Mouse (Mus musculus) lung, adult 2 months (tissue): ENCODE data around the gene Tceanc2. TPM values are rescaled to one million over a fixed set of nuclear protein-coding genes. Genes with fewer than 3 reads are reported as not detected.

Experiments
- DNase-seq: peaks from one replicate; pipeline ENCODE4 v3.0.0; 2022
- H3K4me1 ChIP-seq: fragments of 200-500 bp; 2 replicates; pipeline ENCODE4 v1.6.1; 2011; ENCODE audit warnings: low read length; ENCODE audit not compliant: control insufficient read depth, insufficient read depth
- H3K4me3 ChIP-seq: fragments of 200-500 bp; replicated peaks from 2 replicates; pipeline ENCODE3; 2011; ENCODE audit warnings: low read depth, mild to moderate bottlenecking, control low read depth, low read length; ENCODE audit errors: extremely low read depth
- CTCF ChIP-seq: fragments of 200-500 bp; IDR thresholded peaks from 2 replicates; pipeline ENCODE4 v1.5.1; 2011; ENCODE audit warnings: mild to moderate bottlenecking, low read length, control low read depth; ENCODE audit not compliant: insufficient read depth
- POLR2A ChIP-seq: fragments of 200-500 bp; IDR thresholded peaks from 2 replicates; pipeline ENCODE4 v1.6.1; 2011; ENCODE audit warnings: low read depth, mild to moderate bottlenecking, control low read depth, low read length, borderline replicate concordance; ENCODE audit errors: extremely low read depth
- WGBS: fragments of 180-500 bp; shearing (Covaris S2); methylation state at CpG from one replicate; pipeline ENCODE4 v1.1.7; 2018; 5-methylcytosine and 5-hydroxymethylcytosine counted together
- polyA plus RNA-seq: library from polyadenylated mRNA; depleted of rRNA; stranded (reverse); fragments of >200 nt; gene quantifications from 2 replicates; pipeline ENCODE4 v1.2.3, GENCODE M21; 2012

Tceanc2 gene
- polyA plus RNA-seq, 1 experiment: 7.5 TPM

- WGBS: 91% methylated on average over 8 of the region's 8 CpGs
- peaks cover 8% of the 10 kb centered on the region for H3K4me1 ChIP-seq
- TF ChIP-seq CTCF (no peak), POLR2A (no peak)
- no peak overlapping the region for H3K4me3 ChIP-seq
- DNase-seq: no peak
Measured at GRCm38 (mm10) chr4:107160181-107160580, 18.7 kb downstream of the Tceanc2 start.

GRCm38 (mm10) chr4:107159166-107159773, 19.6 kb downstream of the Tceanc2 start:
- H3K4me3 ChIP-seq: no peak overlapping the region
- 80% methylated on average over 11 of the region's 11 CpGs for WGBS
- TF ChIP-seq CTCF (no peak), POLR2A (no peak)
- DNase-seq: no peak
- H3K4me1 ChIP-seq: peaks cover 8% of the 10 kb centered on the region

- TF ChIP-seq CTCF (no peak), POLR2A (no peak)
- WGBS: 66% methylated on average over 4 of the region's 4 CpGs
- H3K4me3 ChIP-seq: no peak overlapping the region
- no peak for DNase-seq
- H3K4me1 ChIP-seq: no peaks in the 10 kb centered on the region
Measured at GRCm38 (mm10) chr4:107156983-107157401, 21.9 kb downstream of the Tceanc2 start.

- WGBS: 86% methylated on average over 8 of the region's 8 CpGs
- no peak overlapping the region for H3K4me3 ChIP-seq
- TF ChIP-seq POLR2A: no peak
- no peak for TF ChIP-seq CTCF
- H3K4me1 ChIP-seq: no peaks in the 10 kb centered on the region
- no peak for DNase-seq
Measured at GRCm38 (mm10) chr4:107152571-107152970, 26.3 kb downstream of the Tceanc2 start.

- no peak for TF ChIP-seq CTCF
- no peak for TF ChIP-seq POLR2A
- 85% methylated on average over 6 of the region's 6 CpGs for WGBS
- Histone ChIP-seq H3K4me3 (no peak overlapping the region), H3K4me1 (no peaks in the 10 kb centered on the region)
- no peak for DNase-seq
Measured at GRCm38 (mm10) chr4:107150991-107151390, 27.9 kb downstream of the Tceanc2 start.

GRCm38 (mm10) chr4:107143511-107143910, 35.4 kb downstream of the Tceanc2 start:
- H3K4me1 ChIP-seq: peaks cover 3% of the 10 kb centered on the region; the same call in 1 of the 2 replicates
- TF ChIP-seq POLR2A (no peak), CTCF (no peak)
- WGBS: 93% methylated on average over 8 of the region's 8 CpGs
- no peak overlapping the region for H3K4me3 ChIP-seq
- no peak for DNase-seq

GRCm38 (mm10) chr4:107139836-107140631, 38.9 kb downstream of the Tceanc2 start:
- H3K4me3 ChIP-seq: no peak overlapping the region
- no peak for TF ChIP-seq POLR2A
- no peak for TF ChIP-seq CTCF
- peaks cover 3% of the 10 kb centered on the region; the same call in 1 of the 2 replicates for H3K4me1 ChIP-seq
- WGBS: 53% methylated on average over 13 of the region's 13 CpGs
- DNase-seq: no peak

GRCm38 (mm10) chr4:107138948-107139835, 39.7 kb downstream of the Tceanc2 start:
- TF ChIP-seq POLR2A: no peak
- no peak for TF ChIP-seq CTCF
- WGBS: 77% methylated on average over 37 of the region's 37 CpGs
- DNase-seq: no peak
- peaks cover 3% of the 10 kb centered on the region; the same call in 1 of the 2 replicates for H3K4me1 ChIP-seq
- no peak overlapping the region for H3K4me3 ChIP-seq

GRCm38 (mm10) chr4:107136531-107136930, 42.4 kb downstream of the Tceanc2 start:
- TF ChIP-seq CTCF (no peak), POLR2A (no peak)
- Histone ChIP-seq H3K4me3 (no peak overlapping the region), H3K4me1 (peaks cover 3% of the 10 kb centered on the region; the same call in 1 of the 2 replicates)
- 83% methylated on average over 3 of the region's 3 CpGs for WGBS
- DNase-seq: no peak
